Mouse (Mus musculus): ENCODE results near the gene Piwil1. TPM values are rescaled to one million over a fixed set of nuclear protein-coding genes. Genes with fewer than 3 reads are reported as not detected.

Piwil1 gene
- not detected in 2 replicates for polyA plus RNA-seq (2012; rRNA removed)

GRCm38 (mm10) chr5:128702224-128702623 lies at the start of gene Piwil1:
Piwil1 (plus strand) TSS chr5:128702524.

Other genes starting within 250 kb of the Piwil1 start
- gene Fzd10, start 101.7 kb upstream of the Piwil1 start, polyA plus RNA-seq (2012; rRNA removed), result 0.01 and 0.03 TPM in 2 replicates